Mouse (Mus musculus) left cerebral cortex, adult 2 months (tissue): ENCODE data around the gene 2610528A11Rik. TPM values are rescaled to one million over a fixed set of nuclear protein-coding genes. Genes with fewer than 3 reads are reported as not detected.

Source experiments
- DNase-seq, 2 experiments: peaks; one replicate each; pipeline ENCODE4 v3.0.0; 2021 to 2022; ENCODE audit warnings: low spot score in 2 of 2, mixed read lengths in 1 of 2; ENCODE audit errors: extremely low spot score in 1 of 2
- H3K27ac ChIP-seq: fragments of 200-600 bp; 2 replicates; pipeline ENCODE4 v1.8.1; 2022
- H3K4me3 ChIP-seq: fragments of 200-600 bp; 2 replicates; pipeline ENCODE4 v1.8.1; 2022
- CTCF ChIP-seq: fragments of 200-600 bp; IDR thresholded peaks from 2 replicates; pipeline ENCODE4 v1.8.1; 2022; ENCODE audit warnings: antibody characterized with exemption, mild to moderate bottlenecking, moderate library complexity
- intact Hi-C: fragments of 180-260 bp; cut with DNase I; formaldehyde crosslinking; loops from one replicate; pipeline ENCODE4 v1.15.1; 2025
- total RNA-seq, 2 experiments: library from RNA; stranded (reverse); gene quantifications; 2 replicates each; pipeline ENCODE4 v1.2.3; 2021

Gene 2610528A11Rik
- total RNA-seq, 2 experiments from 2014 or later = 0.70 TPM; not detected in 1

DNA sequence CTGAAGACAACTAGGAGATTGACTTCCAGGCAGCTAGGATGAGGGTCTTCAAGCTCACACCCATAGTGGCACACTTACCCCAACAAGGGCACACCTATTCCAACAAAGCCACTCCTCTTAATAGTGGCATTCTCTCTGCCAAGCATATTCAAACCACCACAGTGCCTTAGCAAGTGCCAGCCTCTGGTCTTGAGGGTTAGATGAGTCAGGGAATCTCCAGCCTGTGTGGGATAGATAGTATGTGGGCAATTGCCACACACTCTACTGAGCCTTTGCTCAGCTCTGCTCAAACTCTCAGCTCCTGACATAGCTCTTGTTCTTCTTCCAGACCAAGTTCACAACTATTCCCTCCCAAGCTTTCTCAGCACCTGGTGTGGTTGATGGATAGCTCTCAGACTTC, 2.5 kb downstream of the 2610528A11Rik start:
- no peak for TF ChIP-seq CTCF
- no peak overlapping the region for H3K27ac ChIP-seq
- intact Hi-C loops = no loop called here
- H3K4me3 ChIP-seq = no peak overlapping the region
- no peak for DNase-seq

DNA sequence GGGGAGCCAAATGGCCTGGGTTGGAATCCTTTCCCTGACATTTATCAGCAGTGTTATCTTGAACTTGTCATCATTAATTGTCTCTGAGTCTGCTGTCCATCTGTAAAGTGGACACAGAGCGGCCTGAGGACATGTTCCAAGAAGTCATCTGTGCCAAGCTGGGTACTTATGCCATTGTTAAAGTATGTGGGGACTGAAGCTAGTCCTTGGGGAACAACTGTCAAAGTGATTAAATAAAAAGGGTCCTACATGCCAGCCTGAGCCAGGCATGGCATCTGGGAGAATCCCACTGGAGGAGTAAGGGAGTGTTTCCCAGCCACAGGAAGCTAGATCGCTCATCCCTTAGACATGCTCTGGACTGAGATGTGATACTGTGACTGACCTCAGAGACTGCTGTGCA, 3.4 kb downstream of the 2610528A11Rik start:
- DNase-seq = no peak
- Histone ChIP-seq H3K27ac (no peak overlapping the region), H3K4me3 (no peak overlapping the region)
- intact Hi-C loops = no loop called here
- TF ChIP-seq CTCF = no peak

DNA sequence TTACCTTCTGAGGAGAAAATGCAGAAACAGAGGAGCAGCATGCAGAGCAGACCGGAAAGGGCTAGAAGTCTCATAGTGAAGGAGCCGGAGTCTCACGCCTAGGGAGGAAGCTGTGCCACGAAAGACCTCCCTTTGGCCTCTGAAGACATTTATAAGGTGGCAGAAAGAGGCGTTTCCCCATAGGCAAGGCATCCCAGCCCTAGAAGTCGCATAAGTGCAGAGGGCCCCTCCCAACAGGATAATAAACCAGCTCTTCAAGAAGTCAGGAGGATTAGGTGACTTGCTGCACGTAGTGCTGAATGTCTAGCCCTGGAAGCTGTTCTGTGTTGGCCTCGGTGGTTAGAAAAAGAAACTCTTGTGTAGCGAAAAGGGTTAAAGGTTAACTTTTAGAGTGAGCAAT, 3.8 kb downstream of the 2610528A11Rik start:
- Histone ChIP-seq H3K4me3 (no peak overlapping the region), H3K27ac (no peak overlapping the region)
- no peak for DNase-seq
- intact Hi-C loops = loop anchor here (5.0 kb wide), 1 partner anchor 243 kb away; no protein-coding TSS in a partner anchor
- TF ChIP-seq CTCF = no peak

DNA sequence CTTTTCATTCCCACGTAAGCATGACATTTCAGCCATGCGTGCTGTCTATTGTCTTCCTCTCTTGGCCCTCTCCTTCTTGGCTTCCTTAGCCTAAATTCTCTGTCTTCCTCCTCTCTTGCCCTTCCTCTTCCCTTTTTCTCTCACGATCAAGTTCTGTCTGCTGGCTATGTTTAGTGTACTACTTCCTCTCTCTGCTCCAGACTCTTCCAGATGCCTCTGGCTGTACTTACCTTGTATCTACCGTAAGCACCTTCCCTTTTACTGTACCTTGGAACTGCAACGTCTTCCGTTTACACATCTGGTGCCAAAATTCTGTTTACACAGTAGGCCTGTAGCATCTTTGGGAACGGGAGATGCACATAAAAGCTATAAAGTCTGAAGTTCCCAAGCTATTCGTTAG, 4.4 kb downstream of the 2610528A11Rik start:
- DNase-seq = no peak
- no peak for TF ChIP-seq CTCF
- intact Hi-C loops = loop anchor here (5.0 kb wide), 1 partner anchor 242 kb away; no protein-coding TSS in a partner anchor

DNA sequence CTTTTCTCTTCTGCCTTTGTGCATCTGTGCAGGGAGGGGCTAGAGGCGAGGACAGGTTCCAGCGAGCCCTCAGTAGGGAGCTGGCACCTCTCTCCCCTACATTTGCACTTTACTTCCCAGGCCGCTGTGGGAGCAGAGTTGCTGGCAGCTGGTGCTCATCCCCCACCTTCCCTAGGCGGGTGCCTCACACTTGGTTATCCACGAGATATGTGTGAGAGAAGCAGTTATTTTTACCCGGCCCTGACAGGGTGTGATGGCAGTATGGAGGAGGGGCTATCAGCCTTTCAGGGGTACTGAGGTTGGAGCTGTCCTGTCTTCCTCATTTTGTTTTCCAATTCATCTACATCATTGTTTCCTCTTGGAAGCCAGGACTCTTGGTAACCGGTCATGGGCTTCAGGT, 8.0 kb downstream of the 2610528A11Rik start:
- no peak overlapping the region for H3K4me3 ChIP-seq
- intact Hi-C loops = loop anchor here (5.0 kb wide), 1 partner anchor 239 kb away; no protein-coding TSS in a partner anchor
- no peak overlapping the region for H3K27ac ChIP-seq
- no peak for DNase-seq
- TF ChIP-seq CTCF = no peak

More for the DNA sequence above, 4.4 kb downstream of the 2610528A11Rik start:
- no peak overlapping the region for H3K4me3 ChIP-seq
- H3K27ac ChIP-seq = no peak overlapping the region

DNA sequence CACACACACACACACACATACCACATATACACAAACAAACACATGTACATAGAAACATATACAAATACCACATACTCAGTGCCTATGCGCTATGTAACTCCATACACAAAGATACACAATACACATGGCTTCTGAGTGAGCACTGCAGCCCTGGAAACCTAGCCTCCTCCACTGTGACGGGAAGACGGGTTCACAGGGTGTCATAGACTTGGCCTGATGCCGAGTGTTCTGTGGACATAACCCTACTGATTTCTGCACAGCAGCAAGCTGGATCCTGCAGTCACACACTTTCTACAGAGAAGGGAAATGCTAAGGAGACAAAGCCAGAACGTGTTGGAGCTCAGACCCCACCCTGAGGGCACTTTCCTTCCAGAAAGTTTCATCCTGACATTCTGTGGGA, 9.1 kb downstream of the 2610528A11Rik start:
- Histone ChIP-seq H3K4me3 (no peak overlapping the region), H3K27ac (no peak overlapping the region)
- no peak for DNase-seq
- intact Hi-C loops = loop anchor here (5.0 kb wide), 1 partner anchor 237 kb away; no protein-coding TSS in a partner anchor
- TF ChIP-seq CTCF = no peak

DNA sequence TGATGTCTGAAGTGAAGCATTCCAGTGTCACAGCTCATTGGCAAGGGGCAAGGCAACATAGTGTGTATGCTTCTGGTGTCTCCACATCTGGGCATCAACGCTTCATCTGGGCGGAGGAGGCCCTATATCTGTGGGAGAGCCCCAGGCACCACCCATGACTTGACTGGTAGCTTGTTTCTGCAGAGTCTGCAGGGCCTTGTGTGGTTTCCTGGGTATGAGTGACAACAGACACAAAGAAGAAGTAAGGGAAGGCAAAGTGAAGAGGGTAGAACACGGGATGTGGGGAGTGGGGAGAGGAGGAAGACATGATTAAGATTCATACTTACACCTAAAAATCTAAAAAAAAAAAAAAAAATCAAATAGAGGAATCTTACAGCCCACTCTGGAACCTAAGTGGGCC, 11.3 kb downstream of the 2610528A11Rik start:
- Histone ChIP-seq H3K27ac (no peak overlapping the region), H3K4me3 (no peak overlapping the region)
- no peak for TF ChIP-seq CTCF
- intact Hi-C loops = no loop called here
- no peak for DNase-seq

DNA sequence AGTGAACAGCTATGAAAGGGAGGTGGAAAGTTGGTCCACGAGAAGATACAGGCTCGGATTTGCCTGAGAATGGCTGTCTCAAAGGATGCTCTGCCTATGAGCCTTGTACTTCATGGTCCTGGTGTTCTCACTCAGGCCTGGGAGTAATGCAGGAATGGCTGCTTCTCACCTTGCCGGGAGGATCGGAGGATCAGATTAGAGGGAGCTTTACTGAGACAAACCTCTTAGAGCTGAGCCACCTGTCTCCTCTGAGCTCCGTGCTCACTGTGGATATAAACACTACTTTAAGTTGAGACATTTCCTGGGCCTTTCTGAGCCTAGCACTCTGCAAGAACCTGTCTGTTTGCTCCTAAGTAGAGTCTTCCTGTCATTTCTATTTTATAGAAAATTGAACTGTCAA, 12.3 kb downstream of the 2610528A11Rik start:
- no peak for DNase-seq
- H3K27ac ChIP-seq = no peak overlapping the region
- intact Hi-C loops = no loop called here
- no peak overlapping the region for H3K4me3 ChIP-seq
- no peak for TF ChIP-seq CTCF

DNA sequence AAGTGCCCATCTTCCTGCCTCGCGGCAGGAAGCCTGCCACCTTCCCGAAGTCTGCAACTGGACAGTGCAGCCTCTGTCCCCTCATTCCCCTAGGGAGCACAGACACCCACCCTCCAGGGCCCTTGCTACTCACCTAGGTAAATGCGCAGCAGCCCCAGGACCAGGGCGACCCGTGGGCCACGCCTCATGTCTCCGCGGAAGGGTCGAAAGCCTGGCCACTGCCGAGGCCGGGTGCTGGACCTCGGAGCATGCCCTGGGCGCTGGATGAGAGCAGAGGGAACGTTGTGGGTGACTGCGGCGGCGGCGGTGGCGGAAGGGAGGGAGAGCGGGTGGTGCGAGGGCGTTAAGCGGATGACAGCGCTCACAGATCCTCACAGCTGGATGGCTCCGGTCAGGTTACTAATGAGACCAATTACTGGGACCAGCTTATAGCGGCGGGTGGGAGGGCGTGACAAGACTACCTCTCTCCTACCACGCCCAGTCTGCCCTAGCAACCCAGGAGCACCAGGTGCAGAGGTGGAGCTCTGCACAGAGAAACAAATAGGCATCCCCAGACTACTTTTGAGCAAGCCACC, 15.8 kb downstream of the 2610528A11Rik start, which contains the start of gene Cdhr1:
Gene Cdhr1 (minus strand): TSS at position 392 of the 575 bp plus-strand sequence.
- Histone ChIP-seq H3K27ac (no peak within 1 kb of the TSS), H3K4me3 (peak within 1 kb of the TSS; percentile 46)
- DNase-seq = peak; percentile 22 to 24
- no peak for TF ChIP-seq CTCF
- intact Hi-C loops = no loop called here

DNA sequence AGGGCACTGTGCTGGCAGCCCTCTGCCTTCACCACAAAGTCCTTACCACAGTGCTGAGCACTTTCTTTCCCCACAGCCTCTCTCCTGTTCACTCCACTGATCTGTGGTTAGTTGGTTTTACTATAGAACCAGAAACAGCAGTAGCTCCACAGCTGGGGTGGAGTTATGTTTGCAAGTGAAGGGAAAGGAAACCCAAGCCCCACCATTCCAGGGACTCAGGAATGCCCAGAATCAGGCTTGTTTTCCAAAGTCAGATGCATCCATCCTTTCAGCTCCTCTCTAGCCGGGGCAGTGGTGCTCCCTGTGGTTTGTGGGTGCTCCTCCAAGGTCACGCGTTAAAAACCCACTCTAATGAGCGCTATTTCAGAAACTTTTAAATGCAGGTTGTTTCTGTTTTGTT, 18.3 kb downstream of the 2610528A11Rik start:
- no peak overlapping the region for H3K4me3 ChIP-seq

DNA sequence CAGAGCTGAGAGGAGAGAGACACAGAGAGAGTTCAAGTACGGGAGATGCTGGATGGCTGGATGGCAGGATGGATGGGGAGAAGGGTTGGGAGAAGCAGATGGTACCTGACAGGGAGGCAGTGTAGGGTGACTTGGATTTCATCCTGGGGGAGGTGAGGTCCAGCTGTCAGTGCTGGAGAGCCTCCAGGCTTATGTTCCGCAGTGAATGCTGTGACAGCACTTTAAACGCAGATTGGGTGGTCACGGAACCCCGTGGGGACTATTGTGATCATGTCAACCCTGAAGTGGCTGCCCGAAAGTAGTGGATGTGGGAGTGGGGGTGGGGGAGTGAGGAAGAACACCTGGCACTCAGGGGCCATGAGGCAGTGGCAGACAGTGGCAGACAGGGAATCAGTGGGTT, 19.4 kb downstream of the 2610528A11Rik start:
- intact Hi-C loops = no loop called here
- H3K27ac ChIP-seq = no peak overlapping the region
- no peak overlapping the region for H3K4me3 ChIP-seq
- no peak for DNase-seq
- no peak for TF ChIP-seq CTCF

More for the DNA sequence above, 18.3 kb downstream of the 2610528A11Rik start:
- no peak for DNase-seq
- no peak overlapping the region for H3K27ac ChIP-seq
- intact Hi-C loops = no loop called here
- TF ChIP-seq CTCF = no peak

DNA sequence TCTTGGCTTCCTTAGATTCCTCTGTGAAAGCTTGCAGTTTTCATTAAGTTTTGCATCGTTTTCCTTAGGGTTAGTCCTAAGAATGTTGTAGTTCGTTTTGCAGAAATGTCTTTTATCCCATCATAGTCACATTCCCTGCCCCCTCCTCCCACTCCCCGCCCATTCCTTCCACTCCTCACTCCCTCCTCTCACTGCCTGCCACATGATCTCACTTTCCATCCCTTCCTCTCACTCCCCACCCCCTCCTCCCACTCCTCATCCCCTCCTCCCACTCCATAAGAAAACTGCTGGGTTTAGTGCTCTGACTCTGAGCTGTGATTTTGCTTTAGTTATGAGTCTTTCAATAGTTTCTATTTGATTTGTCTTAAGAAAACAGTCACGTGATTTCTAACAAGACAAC, 30.1 kb downstream of the 2610528A11Rik start:
- intact Hi-C loops = no loop called here
- no peak for TF ChIP-seq CTCF
- no peak for DNase-seq
- Histone ChIP-seq H3K4me3 (no peak overlapping the region), H3K27ac (no peak overlapping the region)

DNA sequence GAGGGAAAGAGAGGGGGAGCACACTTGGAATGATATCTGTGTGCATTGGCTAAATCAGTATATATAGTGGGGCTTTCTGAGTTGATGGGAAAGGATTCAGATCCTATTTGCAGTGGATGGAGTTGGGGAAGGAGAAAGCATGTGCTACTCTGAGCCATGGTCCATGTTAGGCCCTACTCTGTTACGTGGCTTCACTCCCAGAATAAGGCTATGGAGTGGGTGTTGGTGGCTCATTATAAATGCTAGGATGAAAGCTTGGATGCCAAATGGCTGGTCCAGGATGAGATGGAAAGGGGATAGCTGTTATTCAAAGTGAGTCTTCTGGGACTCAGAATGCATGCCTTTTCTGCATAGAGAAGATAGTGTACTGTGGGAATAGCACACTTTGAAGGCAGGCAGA, 33.1 kb downstream of the 2610528A11Rik start:
- TF ChIP-seq CTCF = no peak
- no peak for DNase-seq
- intact Hi-C loops = no loop called here

More for the DNA sequence above, 33.1 kb downstream of the 2610528A11Rik start:
- Histone ChIP-seq H3K4me3 (no peak overlapping the region), H3K27ac (no peak overlapping the region)
